Mouse (Mus musculus): ENCODE data around the gene Slc35a2. TPM values are rescaled to one million over a fixed set of nuclear protein-coding genes. Genes with fewer than 3 reads are reported as not detected.

The Slc35a2 gene
- polyA plus RNA-seq, 1 experiment from 2014 or later = 32.5 TPM

DNA sequence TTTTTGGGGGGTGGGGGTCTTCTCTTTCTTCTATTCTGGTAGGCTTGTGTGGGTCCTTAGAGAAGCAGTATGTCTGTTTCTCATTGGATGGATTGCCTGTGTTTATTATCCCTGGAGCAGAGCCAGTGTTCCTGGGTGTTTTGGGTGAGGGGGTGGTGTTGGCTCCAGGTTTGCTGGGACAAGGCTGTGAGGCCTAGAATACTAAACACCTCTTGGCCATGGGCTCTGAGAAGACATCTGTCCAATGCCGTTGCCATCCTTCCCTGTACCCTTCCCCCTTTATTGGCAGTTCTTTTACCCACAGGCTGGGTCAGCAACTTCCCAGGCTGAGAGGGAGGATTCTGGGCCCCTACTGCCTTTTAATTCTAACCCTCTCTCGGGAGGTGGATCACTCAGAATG is 36.0 kb upstream of the Slc35a2 start:
- 63% methylated on average over 2 of the region's 2 CpGs for WGBS
- Histone ChIP-seq H3K27me3 (ENCODE audit: control insufficient read depth, insufficient read depth, low read length) (no peaks in the 10 kb centered on the region), H3K36me3 (ENCODE audit: control insufficient read depth, insufficient read depth, low read length) (no peaks in the 10 kb centered on the region), H3K4me3 (ENCODE audit: low read depth, low read length) (no peak overlapping the region), H3K4me2 (replicated peaks; ENCODE audit: low read depth) (no peak overlapping the region), H3K4me1 (replicated peaks; ENCODE audit: control insufficient read depth, insufficient read depth) (no peaks in the 10 kb centered on the region), H3K27ac (replicated peaks) (no peak overlapping the region), H3K9me3 (ENCODE audit: control insufficient read depth, low read length) (no peaks in the 10 kb centered on the region), H3K9ac (ENCODE audit: low read length) (no peak overlapping the region)
- ATAC-seq (ENCODE audit: low FRiP score, low TSS enrichment) (no peak), DNase-seq (ENCODE audit: low spot score) (no peak)
- TF ChIP-seq EP300 (optimal IDR thresholded peaks at IDR 0.05) = no peak
- TF ChIP-seq CTCF (IDR thresholded peaks at IDR 0.05; ENCODE audit: low read depth) = no peak

DNA sequence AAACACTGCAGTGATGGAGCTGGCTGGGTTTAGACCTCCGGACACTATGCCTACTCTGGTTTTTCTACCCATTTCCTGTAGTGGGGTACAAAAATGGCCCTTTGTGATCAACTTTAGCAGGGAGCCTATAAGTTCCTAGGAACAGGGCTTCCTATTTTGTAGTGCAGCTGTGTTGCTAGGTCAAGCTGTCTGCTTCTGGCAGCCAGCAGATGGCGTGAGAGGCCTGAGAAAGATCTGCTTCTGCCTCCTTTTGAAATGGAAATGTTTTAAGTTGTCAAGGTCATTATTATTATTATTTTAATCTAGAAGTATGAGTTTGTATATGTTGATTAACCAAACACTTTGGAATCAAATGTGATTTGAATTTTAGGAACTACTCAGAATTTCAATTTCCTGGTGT is 29.2 kb upstream of the Slc35a2 start:
- peak; percentile 48 for DNase-seq (ENCODE audit: low spot score)
- no peak for ATAC-seq (ENCODE audit: low FRiP score, low TSS enrichment)
- no peaks in the 10 kb centered on the region for H3K36me3 ChIP-seq (ENCODE audit: control insufficient read depth, insufficient read depth, low read length)
- no peaks in the 10 kb centered on the region for H3K27me3 ChIP-seq (ENCODE audit: control insufficient read depth, insufficient read depth, low read length)
- H3K4me2 ChIP-seq (replicated peaks; ENCODE audit: low read depth) = no peak overlapping the region
- no peaks in the 10 kb centered on the region for H3K9me3 ChIP-seq (ENCODE audit: control insufficient read depth, low read length)
- no peak overlapping the region for H3K9ac ChIP-seq (ENCODE audit: low read length)
- TF ChIP-seq EP300 (optimal IDR thresholded peaks at IDR 0.05) (no peak), CTCF (IDR thresholded peaks at IDR 0.05; ENCODE audit: low read depth) (peak; percentile 71)
- no peak overlapping the region for H3K4me3 ChIP-seq (ENCODE audit: low read depth, low read length)
- WGBS = 44% methylated on average over 2 of the region's 2 CpGs
- no peak overlapping the region for H3K27ac ChIP-seq (replicated peaks)
- H3K4me1 ChIP-seq (replicated peaks; ENCODE audit: control insufficient read depth, insufficient read depth) = no peaks in the 10 kb centered on the region

DNA sequence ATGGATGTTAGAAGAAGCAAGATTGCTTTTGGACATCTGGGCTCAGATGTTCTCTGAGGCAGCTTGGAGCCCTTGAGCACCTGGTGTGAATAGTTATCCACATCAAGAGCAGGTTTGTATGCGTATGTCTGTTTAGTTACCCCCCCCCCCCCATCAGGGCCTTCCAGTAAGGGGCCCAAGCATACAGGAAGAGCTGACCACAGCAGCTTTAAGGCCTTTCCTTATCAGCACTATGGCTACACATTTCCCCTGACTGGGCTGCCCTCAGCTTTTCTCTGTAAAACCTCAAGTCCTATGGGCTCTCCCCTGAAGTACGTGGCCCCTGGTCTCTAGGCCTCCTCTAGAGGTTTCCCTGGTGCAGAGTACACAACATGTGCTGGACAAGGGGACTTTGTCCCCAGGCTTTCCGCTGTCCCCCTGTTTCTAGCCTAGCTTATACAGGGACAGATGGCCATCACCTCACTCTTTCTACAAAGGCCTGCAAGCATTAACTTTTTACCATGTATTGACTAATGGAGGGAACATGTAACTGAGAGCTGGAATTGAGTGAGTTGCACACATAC is 24.6 kb upstream of the Slc35a2 start:
- WGBS = 73% methylated on average over 3 of the region's 3 CpGs
- no peak for ATAC-seq (ENCODE audit: low FRiP score, low TSS enrichment)
- Histone ChIP-seq H3K9me3 (ENCODE audit: control insufficient read depth, low read length) (no peaks in the 10 kb centered on the region), H3K27ac (replicated peaks) (no peak overlapping the region), H3K4me3 (ENCODE audit: low read depth, low read length) (no peak overlapping the region), H3K4me2 (replicated peaks; ENCODE audit: low read depth) (no peak overlapping the region), H3K9ac (ENCODE audit: low read length) (no peak overlapping the region), H3K4me1 (replicated peaks; ENCODE audit: control insufficient read depth, insufficient read depth) (no peaks in the 10 kb centered on the region), H3K27me3 (ENCODE audit: control insufficient read depth, insufficient read depth, low read length) (no peaks in the 10 kb centered on the region), H3K36me3 (ENCODE audit: control insufficient read depth, insufficient read depth, low read length) (no peaks in the 10 kb centered on the region)
- no peak for DNase-seq (ENCODE audit: low spot score)
- TF ChIP-seq EP300 (optimal IDR thresholded peaks at IDR 0.05) (no peak), CTCF (IDR thresholded peaks at IDR 0.05; ENCODE audit: low read depth) (no peak)

DNA sequence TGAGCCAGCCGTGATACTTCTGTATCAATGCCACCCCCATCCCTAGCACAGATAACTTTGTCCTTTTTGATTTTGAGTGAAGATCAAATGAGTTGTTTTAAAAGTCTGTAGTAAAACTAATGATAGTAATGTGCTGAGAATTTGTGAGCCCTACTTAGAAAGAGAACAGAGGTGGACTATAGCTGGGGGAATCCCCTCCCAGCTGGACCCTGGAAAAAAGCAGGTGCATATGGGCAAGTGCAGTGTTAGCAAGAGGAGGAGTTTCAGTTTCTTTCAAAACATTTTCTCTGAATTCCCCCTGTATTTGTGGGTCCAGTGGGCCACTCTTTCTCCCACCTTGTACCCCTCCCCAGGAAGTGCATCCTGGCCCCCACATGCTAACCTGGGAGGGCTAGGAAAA is 20.6 kb upstream of the Slc35a2 start:
- Histone ChIP-seq H3K27ac (replicated peaks) (no peak overlapping the region), H3K9me3 (ENCODE audit: control insufficient read depth, low read length) (no peaks in the 10 kb centered on the region), H3K4me1 (replicated peaks; ENCODE audit: control insufficient read depth, insufficient read depth) (no peaks in the 10 kb centered on the region), H3K4me2 (replicated peaks; ENCODE audit: low read depth) (no peak overlapping the region), H3K36me3 (ENCODE audit: control insufficient read depth, insufficient read depth, low read length) (no peaks in the 10 kb centered on the region), H3K27me3 (ENCODE audit: control insufficient read depth, insufficient read depth, low read length) (no peaks in the 10 kb centered on the region), H3K4me3 (ENCODE audit: low read depth, low read length) (no peak overlapping the region), H3K9ac (ENCODE audit: low read length) (no peak overlapping the region)
- 79% methylated on average over 1 of the region's 1 CpGs for WGBS
- TF ChIP-seq CTCF (IDR thresholded peaks at IDR 0.05; ENCODE audit: low read depth) = no peak
- TF ChIP-seq EP300 (optimal IDR thresholded peaks at IDR 0.05) = no peak
- no peak for ATAC-seq (ENCODE audit: low FRiP score, low TSS enrichment)
- no peak for DNase-seq (ENCODE audit: low spot score)

DNA sequence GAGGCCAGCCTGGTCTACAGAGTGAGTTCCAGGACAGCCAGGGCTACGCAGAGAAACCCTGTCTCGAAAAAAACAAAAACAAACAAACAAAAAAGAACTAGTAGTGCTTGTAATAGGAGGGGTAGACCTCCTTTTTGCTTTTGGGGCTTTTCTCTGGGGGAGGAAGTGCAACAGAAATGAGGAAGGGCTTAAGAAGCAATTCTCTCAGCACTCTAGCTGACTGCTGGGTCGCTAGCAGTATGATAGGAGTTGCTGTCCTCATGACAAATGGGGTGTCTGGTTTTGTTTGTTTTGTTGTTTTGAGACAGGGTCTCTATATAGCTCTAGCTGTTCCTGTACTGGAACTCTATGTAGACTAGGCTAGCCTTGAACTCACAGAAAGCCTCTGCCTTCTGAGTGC is 19.3 kb upstream of the Slc35a2 start:
- Histone ChIP-seq H3K4me2 (replicated peaks; ENCODE audit: low read depth) (no peak overlapping the region), H3K4me3 (ENCODE audit: low read depth, low read length) (no peak overlapping the region), H3K9ac (ENCODE audit: low read length) (no peak overlapping the region), H3K9me3 (ENCODE audit: control insufficient read depth, low read length) (no peaks in the 10 kb centered on the region), H3K4me1 (replicated peaks; ENCODE audit: control insufficient read depth, insufficient read depth) (no peaks in the 10 kb centered on the region), H3K27me3 (ENCODE audit: control insufficient read depth, insufficient read depth, low read length) (no peaks in the 10 kb centered on the region), H3K27ac (replicated peaks) (no peak overlapping the region), H3K36me3 (ENCODE audit: control insufficient read depth, insufficient read depth, low read length) (no peaks in the 10 kb centered on the region)
- no peak for DNase-seq (ENCODE audit: low spot score)
- 77% methylated on average over 3 of the region's 3 CpGs for WGBS
- TF ChIP-seq EP300 (optimal IDR thresholded peaks at IDR 0.05) = no peak
- TF ChIP-seq CTCF (IDR thresholded peaks at IDR 0.05; ENCODE audit: low read depth) = no peak
- no peak for ATAC-seq (ENCODE audit: low FRiP score, low TSS enrichment)

DNA sequence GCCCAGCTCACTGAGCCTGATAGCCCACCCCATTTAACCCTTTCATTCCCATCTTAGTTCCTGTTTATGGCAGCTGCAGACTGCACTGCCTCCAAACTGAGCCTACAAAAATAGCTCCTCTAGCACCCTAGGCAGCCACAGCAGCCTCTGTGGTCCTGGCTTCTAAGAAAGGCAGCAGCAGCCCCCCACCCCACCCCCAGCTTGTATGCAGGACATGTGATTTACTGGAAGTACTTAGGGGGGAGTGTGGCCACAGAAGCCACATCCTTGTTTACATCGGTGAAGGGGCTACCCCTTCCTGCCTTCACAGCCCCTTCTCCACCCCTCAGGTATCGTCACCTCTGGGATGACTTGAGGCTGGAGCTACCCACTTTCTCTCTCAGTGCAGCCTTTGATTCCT is 18.5 kb upstream of the Slc35a2 start:
- H3K9me3 ChIP-seq (ENCODE audit: control insufficient read depth, low read length) = no peaks in the 10 kb centered on the region
- 60% methylated on average over 2 of the region's 2 CpGs for WGBS
- no peak overlapping the region for H3K4me3 ChIP-seq (ENCODE audit: low read depth, low read length)
- ATAC-seq (ENCODE audit: low FRiP score, low TSS enrichment) (no peak), DNase-seq (ENCODE audit: low spot score) (no peak)
- TF ChIP-seq CTCF (IDR thresholded peaks at IDR 0.05; ENCODE audit: low read depth) (no peak), EP300 (optimal IDR thresholded peaks at IDR 0.05) (no peak)
- H3K4me1 ChIP-seq (replicated peaks; ENCODE audit: control insufficient read depth, insufficient read depth) = no peaks in the 10 kb centered on the region
- H3K9ac ChIP-seq (ENCODE audit: low read length) = no peak overlapping the region
- no peak overlapping the region for H3K27ac ChIP-seq (replicated peaks)
- no peaks in the 10 kb centered on the region for H3K36me3 ChIP-seq (ENCODE audit: control insufficient read depth, insufficient read depth, low read length)
- no peak overlapping the region for H3K4me2 ChIP-seq (replicated peaks; ENCODE audit: low read depth)
- no peaks in the 10 kb centered on the region for H3K27me3 ChIP-seq (ENCODE audit: control insufficient read depth, insufficient read depth, low read length)
